Mouse (Mus musculus) embryonic facial prominence, embryonic 11.5 days (tissue): ENCODE data around the gene Mta1. TPM values are rescaled to one million over a fixed set of nuclear protein-coding genes. Genes with fewer than 3 reads are reported as not detected.

ENCODE experiments used
- ATAC-seq: fragments of 200-750 bp; cut with Nextera tagmentation; replicated peaks from 2 replicates; pipeline ENCODE4 v1.8.0; 2017; ENCODE audit warnings: low read depth; ENCODE audit not compliant: insufficient number of reproducible peaks, low FRiP score, low TSS enrichment
- DNase-seq: peaks from one replicate; pipeline ENCODE4 v3.0.0-alpha.2; 2015; ENCODE audit warnings: low spot score
- H3K27ac ChIP-seq: fragments of 300-500 bp; sonication (generic); replicated peaks from 2 replicates; pipeline ENCODE4 v1.5.1; 2014; ENCODE audit warnings: mild to moderate bottlenecking, low read depth, low read length, control low read depth
- H3K27me3 ChIP-seq: fragments of 300-500 bp; sonication (generic); 2 replicates; pipeline ENCODE4 v1.6.1; 2014; ENCODE audit warnings: mild to moderate bottlenecking, low read length, moderate library complexity, mixed read lengths; ENCODE audit not compliant: control insufficient read depth, insufficient read depth
- H3K36me3 ChIP-seq: fragments of 300-500 bp; sonication (generic); replicated peaks from 2 replicates; pipeline ENCODE4 v1.6.1; 2014; ENCODE audit warnings: low read depth, mild to moderate bottlenecking, low read length, moderate library complexity, mixed read lengths; ENCODE audit not compliant: control insufficient read depth, insufficient read depth
- H3K4me1 ChIP-seq: fragments of 300-500 bp; sonication (generic); 2 replicates; pipeline ENCODE4 v1.6.1; 2014; ENCODE audit warnings: low read length, mixed read lengths; ENCODE audit not compliant: control insufficient read depth, insufficient read depth
- H3K4me2 ChIP-seq: fragments of 300-500 bp; sonication (generic); 2 replicates; pipeline ENCODE4 v1.6.1; 2014; ENCODE audit warnings: low read depth, mild to moderate bottlenecking, control low read depth, low read length, moderate library complexity
- H3K4me3 ChIP-seq: fragments of 300-500 bp; sonication (generic); 2 replicates; pipeline ENCODE4 v1.5.1; 2014; ENCODE audit warnings: low read depth, low read length, control low read depth
- H3K9ac ChIP-seq: fragments of 300-500 bp; sonication (generic); replicated peaks from 2 replicates; pipeline ENCODE4 v1.6.1; 2014; ENCODE audit warnings: mild to moderate bottlenecking, control low read depth, low read length
- H3K9me3 ChIP-seq: fragments of 300-500 bp; sonication (generic); replicated peaks from 2 replicates; pipeline ENCODE4 v1.6.1; 2016; ENCODE audit warnings: mild to moderate bottlenecking, low read length, inconsistent platforms, mixed read lengths; ENCODE audit not compliant: control insufficient read depth
- whole genome bisulfite sequencing: fragments of 180-500 bp; shearing (Covaris S2); extraction: QIAGEN DNeasy Blood & Tissue Kit; methylation state at CpG from one replicate; pipeline ENCODE4 v1.1.7; 2014; 5-methylcytosine and 5-hydroxymethylcytosine counted together
- polyA plus RNA-seq: library from polyadenylated mRNA; unstranded; fragments of >200 nt; fragmentation: Nextera tagmentation; extraction: Ambion mirVana; gene quantifications from 2 replicates; pipeline ENCODE4 v1.2.1, GENCODE M21; 2014

Gene Mta1
- polyA plus RNA-seq, 1 experiment from 2014 or later: 20.7 TPM

GRCm38 (mm10) chr12:113100448-113101076, 2.5 kb downstream of the Mta1 start:
- Histone ChIP-seq H3K27me3 (no peaks in the 10 kb centered on the region), H3K9me3 (no peaks in the 10 kb centered on the region), H3K4me3 (no peak overlapping the region), H3K4me2 (no peak overlapping the region), H3K4me1 (peaks cover 3% of the 10 kb centered on the region), H3K27ac (no peak overlapping the region), H3K9ac (no peak overlapping the region; the same call in 1 of the 2 replicates), H3K36me3 (no peaks in the 10 kb centered on the region; the same call in 1 of the 2 replicates)
- no peak for DNase-seq
- no peak for ATAC-seq
- 82% methylated on average over 5 of the region's 5 CpGs for WGBS

- H3K4me1 ChIP-seq: peaks cover 3% of the 10 kb centered on the region
- H3K4me2 ChIP-seq: no peak overlapping the region
- DNase-seq: no peak
- H3K4me3 ChIP-seq: no peak overlapping the region
- 88% methylated on average over 9 of the region's 9 CpGs for WGBS
- H3K27ac ChIP-seq: no peak overlapping the region
- no peaks in the 10 kb centered on the region for H3K9me3 ChIP-seq
- no peak overlapping the region for H3K9ac ChIP-seq
- H3K27me3 ChIP-seq: no peaks in the 10 kb centered on the region
- H3K36me3 ChIP-seq: no peaks in the 10 kb centered on the region; the same call in 1 of the 2 replicates
- ATAC-seq: no peak
These were observed 3.3 kb downstream of the Mta1 start for GRCm38 (mm10) chr12:113101251-113101960.

DNA sequence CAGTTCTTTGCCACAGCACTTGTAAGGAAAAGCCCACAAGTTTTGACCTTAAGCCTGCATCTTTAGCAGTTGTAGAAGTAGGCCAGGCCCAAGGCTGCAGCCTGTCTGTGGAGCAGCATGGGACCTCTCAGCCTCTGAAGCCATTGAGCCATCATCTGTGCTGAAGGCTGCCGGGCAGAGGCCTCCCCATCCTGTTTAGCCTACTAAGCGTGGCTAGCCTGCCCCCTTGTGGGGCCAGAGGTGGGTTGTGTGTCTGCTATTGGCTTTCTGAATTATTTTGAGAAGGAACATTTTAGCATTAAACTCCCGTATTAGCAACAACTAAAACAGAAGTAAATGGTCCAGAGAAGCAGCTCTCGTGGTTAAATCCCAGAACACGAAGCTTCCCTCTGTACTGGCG, 4.4 kb downstream of the Mta1 start:
- Histone ChIP-seq H3K36me3 (no peaks in the 10 kb centered on the region; the same call in 1 of the 2 replicates), H3K4me1 (peaks cover 3% of the 10 kb centered on the region), H3K4me3 (no peak overlapping the region), H3K9ac (no peak overlapping the region), H3K27ac (no peak overlapping the region), H3K9me3 (no peaks in the 10 kb centered on the region), H3K4me2 (no peak overlapping the region), H3K27me3 (no peaks in the 10 kb centered on the region)
- 66% methylated on average over 6 of the region's 6 CpGs for WGBS
- ATAC-seq: no peak
- peak; percentile 58 for DNase-seq

- DNase-seq (peak; percentile 26), ATAC-seq (no peak)
- no peak overlapping the region for H3K9ac ChIP-seq
- H3K4me3 ChIP-seq: no peak overlapping the region
- H3K4me2 ChIP-seq: no peak overlapping the region
- H3K4me1 ChIP-seq: peaks cover 3% of the 10 kb centered on the region; the same call in 1 of the 2 replicates
- no peaks in the 10 kb centered on the region for H3K27me3 ChIP-seq
- 82% methylated on average over 8 of the region's 8 CpGs for WGBS
- no peak overlapping the region for H3K27ac ChIP-seq
- no peaks in the 10 kb centered on the region for H3K9me3 ChIP-seq
- H3K36me3 ChIP-seq: no peaks in the 10 kb centered on the region; the same call in 1 of the 2 replicates
These were observed 5.9 kb downstream of the Mta1 start for GRCm38 (mm10) chr12:113103846-113104451.

- no peaks in the 10 kb centered on the region; the same call in 1 of the 2 replicates for H3K36me3 ChIP-seq
These were observed 8.3 kb downstream of the Mta1 start for GRCm38 (mm10) chr12:113106386-113106785.

DNA sequence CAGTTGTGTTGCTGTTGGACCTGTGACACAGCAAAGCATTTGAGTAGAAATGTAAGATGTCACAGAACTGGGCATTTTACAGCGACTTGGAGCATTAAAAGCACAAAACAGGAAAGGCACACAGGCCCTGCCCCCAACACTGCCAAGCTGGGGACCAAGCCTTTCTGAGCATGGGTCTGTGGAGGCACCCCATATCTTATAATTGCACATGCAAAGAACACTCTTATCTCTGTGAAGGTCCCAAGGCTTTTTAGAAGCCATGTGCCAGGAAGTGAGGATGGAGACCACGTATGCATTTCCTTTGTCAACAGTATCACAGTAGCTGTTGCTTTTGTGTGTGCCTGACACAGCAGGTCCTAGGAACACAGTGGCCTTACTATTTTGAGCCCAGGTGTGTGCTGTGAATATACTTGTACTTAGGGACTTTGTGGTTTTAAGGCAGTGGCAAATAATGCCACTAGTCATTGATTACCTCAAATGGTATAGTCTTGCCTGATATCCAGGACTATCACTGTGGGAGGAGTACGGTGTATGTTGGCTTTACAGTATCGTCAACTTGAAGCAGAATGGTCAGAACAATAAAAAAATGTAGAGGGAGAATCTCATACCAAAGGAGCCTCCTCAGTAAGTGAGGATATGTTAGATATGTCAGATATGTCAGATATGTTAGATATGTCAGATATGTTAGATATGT, 9.5 kb downstream of the Mta1 start:
- no peaks in the 10 kb centered on the region for H3K27me3 ChIP-seq
- H3K9ac ChIP-seq: no peak overlapping the region
- H3K4me2 ChIP-seq: no peak overlapping the region
- no peaks in the 10 kb centered on the region for H3K4me1 ChIP-seq
- H3K27ac ChIP-seq: no peak overlapping the region
- H3K36me3 ChIP-seq: peaks cover 2% of the 10 kb centered on the region; the same call in 1 of the 2 replicates
- H3K4me3 ChIP-seq: no peak overlapping the region
- H3K9me3 ChIP-seq: no peaks in the 10 kb centered on the region
- ATAC-seq (no peak), DNase-seq (no peak)
- 84% methylated on average over 4 of the region's 4 CpGs for WGBS

More at GRCm38 (mm10) chr12:113106386-113106785, 8.3 kb downstream of the Mta1 start:
- H3K4me2 ChIP-seq: no peak overlapping the region
- WGBS: 92% methylated on average over 6 of the region's 6 CpGs
- H3K9me3 ChIP-seq: no peaks in the 10 kb centered on the region
- DNase-seq (no peak), ATAC-seq (no peak)
- no peak overlapping the region for H3K4me3 ChIP-seq
- no peak overlapping the region for H3K27ac ChIP-seq
- no peaks in the 10 kb centered on the region for H3K27me3 ChIP-seq
- H3K9ac ChIP-seq: no peak overlapping the region
- no peaks in the 10 kb centered on the region for H3K4me1 ChIP-seq

DNA sequence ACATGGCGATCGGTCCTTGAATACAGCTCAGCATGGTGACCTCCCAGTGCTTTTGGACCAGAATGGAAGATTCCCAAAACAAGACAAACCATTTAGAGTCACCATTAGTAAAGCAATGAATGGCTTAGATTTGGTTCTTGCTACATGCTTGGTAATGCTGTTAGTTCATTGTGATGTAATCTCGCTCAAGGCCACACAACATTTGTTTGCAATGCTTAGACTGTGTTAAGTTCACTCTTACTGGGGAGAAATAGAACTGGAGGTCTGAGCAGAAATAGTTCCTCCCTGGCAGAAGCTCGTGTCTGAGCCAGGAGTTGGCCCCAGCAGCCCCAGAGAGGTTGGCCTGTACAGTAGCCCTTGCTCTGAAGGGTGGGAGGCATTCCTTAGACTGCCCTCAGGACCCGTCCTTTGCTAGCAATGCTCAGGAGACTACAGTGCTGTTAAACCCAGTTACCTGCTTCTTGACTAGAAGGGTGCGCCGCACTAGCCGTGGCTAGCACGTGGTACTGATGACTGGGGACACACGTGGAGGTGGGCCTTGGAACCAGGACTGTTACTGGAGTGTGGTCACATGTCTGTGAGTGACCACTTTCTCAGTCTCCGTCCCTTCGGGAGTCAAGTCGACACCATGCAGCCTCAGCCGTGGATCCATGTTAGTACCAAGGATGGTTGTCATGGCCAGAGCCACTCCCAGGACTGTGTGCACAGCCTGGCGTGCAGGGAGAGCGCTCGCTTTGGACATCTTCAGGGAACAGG, 10.6 kb downstream of the Mta1 start:
- DNase-seq: no peak
- ATAC-seq: no peak
- Histone ChIP-seq H3K27me3 (no peaks in the 10 kb centered on the region), H3K27ac (no peak overlapping the region), H3K36me3 (peaks cover 2% of the 10 kb centered on the region; the same call in 1 of the 2 replicates), H3K4me2 (no peak overlapping the region), H3K9me3 (no peaks in the 10 kb centered on the region), H3K9ac (no peak overlapping the region), H3K4me1 (no peaks in the 10 kb centered on the region), H3K4me3 (no peak overlapping the region)
- 87% methylated on average over 17 of the region's 17 CpGs for WGBS
